Mouse (Mus musculus) gastrocnemius, postnatal 25 days (tissue): ENCODE measurements around the gene Orm1. TPM values are rescaled to one million over a fixed set of nuclear protein-coding genes. Genes with fewer than 3 reads are reported as not detected.

Experiments used
- DNase-seq: peaks from one replicate; pipeline ENCODE4 v3.0.0; 2022
- total RNA-seq, 2 experiments: library from RNA; stranded (reverse); gene quantifications; 1 replicate in 1 of 2; 2 replicates in 1 of 2; pipeline ENCODE4 v1.2.3; 2021

Orm1 gene
- total RNA-seq, 2 experiments from 2014 or later: 0.38 to 13.6 TPM

- DNase-seq: no peak
Measured at GRCm38 (mm10) chr4:63355877-63356665, 11.7 kb downstream of the Orm1 start, which contains the start of gene Orm3. TSS of gene Orm3 (plus strand) at chr4:63356162.

DNA sequence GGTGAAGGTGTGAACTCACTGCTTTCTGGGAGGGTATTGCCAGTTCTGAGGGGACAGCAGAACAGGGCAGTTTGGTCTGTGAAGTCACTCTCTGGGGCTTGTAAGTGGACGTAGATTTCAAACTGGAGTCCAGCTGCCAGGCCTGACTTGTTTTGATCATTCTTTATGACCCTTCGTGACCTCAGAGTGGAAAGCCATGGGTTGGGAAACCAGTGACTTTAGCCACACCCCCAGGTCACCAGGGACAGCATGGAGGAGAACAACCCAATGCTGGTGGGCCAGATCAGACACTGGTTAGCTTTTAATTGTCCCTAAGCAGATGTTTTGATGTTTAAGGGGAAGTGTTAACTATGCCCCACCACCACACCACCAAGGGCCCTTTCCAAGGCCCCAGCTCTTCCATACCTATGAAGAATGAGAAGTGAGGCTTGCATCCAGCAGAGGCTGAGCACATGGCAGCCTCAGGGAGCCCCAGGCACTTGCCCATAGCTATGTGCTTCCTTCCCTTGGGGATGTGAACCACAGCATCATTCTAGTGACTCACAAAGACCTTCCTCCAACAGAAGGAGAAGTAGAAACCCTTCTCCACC lies 12.7 kb downstream of the Orm1 start:
- DNase-seq: no peak

DNA sequence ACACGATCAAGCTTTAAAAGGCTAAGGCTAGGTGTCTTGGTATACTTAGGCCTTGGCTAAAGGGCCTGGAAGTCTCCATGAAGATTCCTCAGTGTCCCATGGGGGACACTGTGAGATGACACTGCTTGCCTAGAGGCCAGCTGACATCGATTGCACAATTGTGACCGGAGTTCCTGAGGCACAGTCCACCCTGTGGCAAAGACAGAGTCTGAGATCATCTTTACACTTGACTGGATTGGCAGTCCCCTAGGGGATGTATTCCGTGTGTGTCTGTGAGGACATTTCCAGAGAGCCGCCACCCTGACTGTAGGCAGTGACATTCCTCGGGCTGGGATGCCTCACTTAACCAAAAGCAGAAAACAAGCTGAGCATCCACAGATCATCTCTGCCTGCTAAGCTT lies 15.5 kb downstream of the Orm1 start:
- DNase-seq: no peak

DNA sequence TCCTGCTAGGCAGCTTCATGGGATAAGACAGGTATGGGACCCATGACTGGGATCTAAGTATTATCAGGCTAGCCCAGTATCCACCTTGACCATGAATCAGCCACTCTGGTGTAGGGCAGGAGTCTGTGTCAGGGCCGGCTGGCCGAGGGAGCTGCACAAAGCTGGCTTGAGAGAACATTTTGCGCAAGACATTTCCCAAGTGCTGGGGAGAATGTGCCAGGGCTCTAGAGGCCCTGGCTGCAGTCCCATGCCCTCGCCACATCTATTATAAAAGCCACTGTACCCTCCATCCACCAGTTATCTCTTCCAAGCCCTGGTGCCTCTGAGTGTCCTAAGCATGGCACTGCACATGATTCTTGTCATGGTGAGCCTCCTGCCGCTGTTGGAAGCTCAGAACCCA lies 17.8 kb downstream of the Orm1 start, which contains the start of gene Orm2:
TSS of gene Orm2 (plus strand) at position 300 of the 400 bp plus-strand sequence.
- no peak for DNase-seq

DNA sequence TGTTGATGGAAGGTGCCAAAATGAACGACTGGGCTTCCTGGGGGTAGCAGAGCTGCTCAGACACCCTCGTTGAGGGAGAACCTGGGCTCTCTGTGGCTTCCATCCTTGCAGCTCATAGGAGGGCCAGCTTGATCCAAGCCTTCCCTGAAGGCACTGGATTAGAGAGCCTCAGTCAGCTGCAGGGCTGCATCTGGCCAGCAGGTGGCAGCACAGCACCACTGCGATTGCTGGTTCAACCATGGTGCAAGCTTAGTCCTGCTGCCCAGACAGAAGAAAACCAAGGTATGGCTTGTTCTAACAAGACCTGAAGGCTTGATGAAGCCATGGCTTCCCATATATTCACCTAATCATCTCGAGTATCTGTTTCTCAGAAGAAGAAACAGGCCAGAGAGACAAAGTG lies 24.2 kb downstream of the Orm1 start:
- DNase-seq: peak; percentile 69

DNA sequence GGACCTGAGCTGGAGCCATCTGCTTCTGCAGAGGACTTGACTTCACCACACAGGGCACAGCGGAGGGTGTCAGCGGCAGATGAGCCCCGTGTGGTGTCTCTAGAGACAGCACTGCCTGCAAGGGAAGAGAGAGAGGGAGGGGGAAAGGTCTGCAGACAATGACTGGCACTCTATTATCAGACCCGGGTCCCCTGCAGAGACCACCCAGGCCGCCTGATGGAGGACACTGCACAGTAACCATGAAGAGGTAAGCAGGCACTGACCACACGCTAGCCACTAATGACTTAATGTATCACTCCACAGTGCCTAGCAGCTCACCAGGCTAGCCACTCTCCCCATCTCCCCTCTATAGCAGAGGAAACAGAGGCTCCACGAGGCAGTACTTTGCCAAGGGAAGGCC lies 26.5 kb downstream of the Orm1 start:
- no peak for DNase-seq

DNA sequence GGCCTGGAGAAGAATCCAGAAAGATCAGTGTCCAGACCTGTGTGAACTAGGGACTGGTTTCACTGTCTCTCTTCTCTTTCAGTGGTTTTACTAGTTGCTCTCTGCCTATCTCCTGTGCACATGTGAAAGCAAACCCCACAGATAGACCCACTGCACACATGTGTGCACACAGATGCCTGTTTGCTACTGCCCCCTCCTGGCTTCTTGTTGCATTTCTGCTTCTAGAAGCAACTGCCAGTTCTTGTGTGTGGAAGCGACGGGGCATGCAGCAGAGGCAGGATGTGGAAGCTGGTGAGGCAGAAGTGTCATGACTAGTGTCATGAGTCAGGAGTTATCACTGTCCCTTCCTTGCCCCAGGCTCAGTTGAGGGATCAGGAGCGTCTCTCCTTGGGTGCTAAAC lies 27.5 kb downstream of the Orm1 start:
- DNase-seq: no peak

DNA sequence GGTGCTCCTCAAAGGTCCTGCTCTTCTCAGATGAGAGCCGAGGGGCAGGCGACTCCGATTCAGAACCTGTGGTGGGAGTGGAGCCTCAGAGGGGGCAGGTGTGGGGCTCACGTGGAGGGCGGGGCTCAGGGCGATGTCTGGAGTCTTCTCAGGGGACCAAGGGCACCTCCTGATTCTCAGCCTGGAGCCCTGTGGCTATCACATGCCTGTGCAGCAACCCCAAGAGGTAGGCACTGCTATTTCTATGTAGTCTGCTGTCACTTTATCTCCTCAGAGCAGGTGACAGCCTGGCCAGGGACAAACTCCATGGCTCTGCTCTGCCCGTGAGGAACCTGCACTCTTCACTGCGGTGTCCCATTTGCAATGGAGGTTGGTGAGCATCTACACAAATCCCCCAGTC lies 29.0 kb downstream of the Orm1 start:
- DNase-seq: no peak

GRCm38 (mm10) chr4:63374331-63374730 lies 30.0 kb downstream of the Orm1 start:
- no peak for DNase-seq

GRCm38 (mm10) chr4:63375367-63375766 lies 31.0 kb downstream of the Orm1 start:
- peak; percentile 64 for DNase-seq

DNA sequence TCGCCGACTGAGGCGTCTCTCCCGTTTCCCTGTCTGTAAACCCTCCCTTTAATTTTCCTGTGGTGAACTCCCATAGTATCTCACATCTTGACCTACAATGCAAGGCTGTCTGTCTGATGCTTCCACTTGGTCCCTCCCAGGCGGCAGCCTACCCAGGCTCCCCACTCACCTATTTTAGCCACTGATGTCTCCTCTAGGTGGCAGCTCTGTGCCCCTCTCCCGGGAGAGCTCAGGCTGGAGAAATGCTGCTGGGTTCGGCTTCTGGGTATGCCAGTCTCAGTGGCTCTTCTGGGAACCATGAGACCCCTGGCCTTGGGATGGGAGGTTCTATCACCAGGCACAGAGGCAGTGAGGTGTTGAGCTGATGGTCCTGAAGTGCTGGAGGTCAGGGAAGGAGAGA lies 33.1 kb downstream of the Orm1 start:
- DNase-seq: no peak

DNA sequence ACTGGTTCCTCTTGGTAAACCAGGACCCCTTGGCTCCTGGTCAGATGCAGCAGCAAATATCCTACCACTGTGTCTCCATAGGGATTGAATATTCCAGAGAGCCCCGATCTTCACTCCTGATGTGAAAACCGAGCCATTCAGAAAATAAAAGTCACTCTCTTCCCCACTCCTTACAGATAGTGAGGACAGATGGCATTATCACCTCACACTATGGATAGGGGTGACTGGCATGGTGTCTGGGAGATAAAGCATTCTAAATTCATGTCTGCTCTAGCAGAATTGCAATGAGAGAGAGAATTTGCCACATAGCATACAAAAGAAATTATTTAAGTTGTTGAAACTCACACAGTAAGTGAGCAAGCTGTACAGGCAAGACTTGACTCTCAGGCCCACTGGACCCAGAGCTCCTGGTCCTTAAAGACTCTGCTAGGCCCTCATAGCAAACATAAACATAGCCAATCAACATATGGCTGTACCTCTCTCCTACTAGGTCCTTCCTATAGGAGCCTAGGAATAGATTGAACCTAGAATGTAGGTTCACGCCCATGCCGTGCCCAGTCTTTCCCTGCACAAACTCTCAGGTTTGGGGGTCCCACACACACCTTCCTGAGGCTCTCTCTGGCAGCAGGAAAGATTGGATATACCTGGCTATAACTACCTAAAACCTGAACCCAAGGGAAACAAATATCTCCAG lies 38.5 kb downstream of the Orm1 start:
- no peak for DNase-seq

DNA sequence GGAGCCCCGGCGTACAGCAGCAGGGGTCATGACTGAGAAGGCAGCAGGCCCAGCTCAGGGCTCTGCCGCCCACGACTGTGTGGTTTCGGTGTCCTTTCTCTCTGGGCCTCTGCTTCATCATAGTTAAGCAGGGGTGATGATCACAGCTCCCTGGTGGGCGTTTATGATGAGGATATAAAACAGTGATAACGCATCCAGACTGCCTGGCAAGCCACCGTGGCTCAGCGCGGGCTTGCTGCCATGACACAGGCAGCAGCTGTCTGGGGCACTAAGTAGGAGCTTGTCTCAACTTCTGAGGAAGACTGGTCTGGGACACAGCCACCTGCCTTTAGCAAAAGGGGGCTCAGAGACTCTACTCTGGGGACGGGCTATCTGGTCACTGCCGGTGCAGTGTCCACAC lies 39.1 kb downstream of the Orm1 start:
- no peak for DNase-seq

DNA sequence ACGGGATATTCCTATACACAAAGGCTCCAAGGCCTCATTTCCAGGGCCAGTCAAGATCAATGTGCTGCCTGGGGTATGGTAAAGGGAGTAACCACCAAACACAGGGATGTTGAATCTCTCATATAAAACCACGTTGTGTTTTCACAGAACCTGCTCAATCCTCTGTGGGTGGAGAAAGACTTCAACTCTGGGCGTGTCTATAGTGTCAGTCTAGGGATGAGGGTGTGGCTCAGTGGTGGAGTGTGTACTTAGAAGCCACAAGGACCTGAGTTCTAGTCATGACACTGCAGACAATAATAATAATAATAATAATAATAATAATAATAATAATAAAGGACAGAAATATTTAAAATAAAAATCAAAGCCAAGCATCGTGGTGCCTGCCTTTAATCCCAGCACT lies 39.9 kb downstream of the Orm1 start:
- DNase-seq: no peak

DNA sequence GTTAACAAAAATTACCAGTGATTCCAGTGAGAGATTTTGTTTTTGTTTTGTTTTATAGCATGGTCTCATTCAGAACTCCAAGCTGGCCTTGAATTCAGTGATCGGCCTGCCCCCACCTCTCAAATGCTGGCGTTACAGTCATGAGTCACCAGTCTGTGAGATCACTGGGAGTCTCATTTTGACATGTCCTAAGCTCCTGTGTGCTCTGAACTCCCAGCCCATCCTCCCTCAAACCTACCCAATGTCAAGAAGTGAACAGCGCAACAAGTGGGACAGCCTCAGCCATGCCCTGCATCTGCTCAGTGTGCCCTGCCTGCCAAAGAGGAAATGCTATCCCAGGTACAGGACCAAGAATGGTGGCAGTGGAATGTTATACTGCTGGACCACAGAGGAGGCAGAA lies 40.9 kb downstream of the Orm1 start:
- no peak for DNase-seq

- DNase-seq: no peak
Measured at GRCm38 (mm10) chr4:63385784-63386183, 41.4 kb downstream of the Orm1 start.

GRCm38 (mm10) chr4:63388029-63388428 lies 43.7 kb downstream of the Orm1 start:
- DNase-seq: no peak

DNA sequence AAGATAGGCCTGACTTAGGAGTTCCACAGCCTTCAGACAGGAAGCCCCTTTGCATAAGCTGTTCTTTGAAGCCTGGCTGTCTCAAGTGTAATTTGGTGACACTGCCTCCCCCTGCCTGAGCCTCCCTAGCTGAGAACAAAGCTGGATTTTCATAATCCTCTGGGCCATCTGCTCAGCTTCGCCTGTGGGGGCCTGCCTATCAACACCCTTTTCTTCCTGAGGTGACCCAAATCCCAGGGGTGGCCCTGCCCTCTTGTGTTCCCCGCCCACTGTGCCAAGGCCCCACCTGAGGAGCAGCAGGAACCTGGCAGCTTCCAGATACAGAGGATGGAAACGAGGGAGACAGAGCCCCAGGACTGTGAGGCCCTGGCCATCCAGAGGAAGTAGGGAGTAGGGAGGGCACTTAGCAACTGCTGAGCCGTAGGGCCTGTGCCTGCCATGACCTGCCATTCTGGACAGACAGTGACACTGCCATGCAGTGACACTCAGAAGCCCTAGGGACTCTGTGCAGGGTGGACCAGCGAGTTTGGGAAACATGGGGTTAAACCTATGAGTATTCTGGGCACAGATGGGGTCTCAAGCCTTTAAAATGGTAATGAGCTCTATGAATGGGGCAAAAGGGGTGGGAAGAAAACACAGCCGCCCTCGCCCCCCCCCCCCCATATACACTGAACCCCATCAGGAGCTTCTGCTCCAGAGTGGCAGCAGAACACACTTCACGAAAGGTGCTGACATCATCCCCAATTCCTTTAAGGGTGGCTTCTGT lies 44.9 kb downstream of the Orm1 start:
- DNase-seq: no peak

DNA sequence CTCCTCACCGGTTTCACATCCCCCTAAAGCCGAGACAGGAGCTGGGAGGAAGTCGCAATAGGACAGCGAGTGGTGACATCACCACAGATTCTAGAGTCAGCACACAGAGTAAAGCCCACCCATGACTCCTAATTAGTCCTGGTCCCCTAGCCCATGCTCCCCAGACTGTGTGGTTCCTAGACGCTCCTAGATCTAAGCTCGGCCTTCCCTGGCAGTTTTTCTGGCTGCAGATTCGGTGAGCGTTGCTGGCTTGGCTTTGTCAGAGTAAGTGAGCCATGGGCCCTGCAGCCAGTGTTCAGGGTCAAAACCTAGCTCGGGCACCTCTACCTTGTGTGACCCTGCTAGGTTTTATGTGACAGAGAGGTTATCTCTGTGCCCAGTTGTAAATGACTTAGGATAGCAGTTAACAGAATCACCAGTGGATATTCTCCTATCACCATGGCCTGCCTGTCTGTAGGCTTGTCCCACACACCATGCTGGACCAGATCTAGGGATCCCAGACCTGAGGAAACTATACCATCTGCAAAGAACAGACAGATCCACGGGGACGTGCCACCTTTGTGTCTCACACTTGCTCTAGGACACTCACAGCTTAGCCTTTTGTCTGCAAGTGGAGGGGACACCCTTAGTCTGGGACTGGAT lies 45.6 kb downstream of the Orm1 start:
- no peak for DNase-seq

GRCm38 (mm10) chr4:63391322-63391721 lies 47.0 kb downstream of the Orm1 start:
- no peak for DNase-seq
